Mouse (Mus musculus) liver, embryonic 14.5 days (tissue): ENCODE measurements at regions not wholly inside any gene's neighbourhood (a gene's known extent, or its start where the extent isn't known, plus 50 kb on each side); places are given as distances from the start of the nearest gene placed in this dataset.

Experiments
- CTCF ChIP-seq: IDR thresholded peaks from 2 replicates; pipeline ENCODE4 v1.5.1; 2016; ENCODE audit warnings: antibody characterized with exemption, low read depth, control low read depth
- EP300 ChIP-seq: IDR thresholded peaks from 2 replicates; pipeline ENCODE4 v1.6.1; 2016; ENCODE audit warnings: antibody characterized with exemption, low read depth

GRCm38 (mm10) chr10:117453406-117454170 is 73.8 kb upstream of the Cpsf6 start:
- TF ChIP-seq CTCF (no peak), EP300 (no peak)
